Mouse (Mus musculus) midbrain, embryonic 15.5 days (tissue): ENCODE measurements at regions not wholly inside any gene's neighbourhood (a gene's known extent, or its start where the extent isn't known, plus 50 kb on each side); places are given as distances from the start of the nearest gene placed in this dataset.

Experiments
- ATAC-seq: fragments of 200-750 bp; cut with Nextera tagmentation; replicated peaks from 2 replicates; pipeline ENCODE4 v1.8.0; 2017; ENCODE audit warnings: moderate TSS enrichment
- H3K27ac ChIP-seq: fragments of 300-500 bp; sonication (generic); 2 replicates; pipeline ENCODE4 v1.5.1; 2015; ENCODE audit warnings: mild to moderate bottlenecking, inconsistent platforms
- H3K27me3 ChIP-seq: fragments of 300-500 bp; sonication (generic); replicated peaks from 2 replicates; pipeline ENCODE4 v1.6.1; 2015; ENCODE audit warnings: inconsistent platforms
- H3K36me3 ChIP-seq: fragments of 300-500 bp; sonication (generic); replicated peaks from 2 replicates; pipeline ENCODE4 v1.6.1; 2015; ENCODE audit warnings: inconsistent platforms
- H3K4me1 ChIP-seq: fragments of 300-500 bp; sonication (generic); 2 replicates; pipeline ENCODE4 v1.6.1; 2015; ENCODE audit warnings: inconsistent platforms
- H3K4me2 ChIP-seq: fragments of 300-500 bp; sonication (generic); 2 replicates; pipeline ENCODE4 v1.6.1; 2015; ENCODE audit warnings: inconsistent platforms, mild to moderate bottlenecking, moderate library complexity
- H3K4me3 ChIP-seq: fragments of 300-500 bp; sonication (generic); 2 replicates; pipeline ENCODE4 v1.5.1; 2015; ENCODE audit warnings: mild to moderate bottlenecking, inconsistent platforms
- H3K9ac ChIP-seq: fragments of 300-500 bp; sonication (generic); 2 replicates; pipeline ENCODE4 v1.6.1; 2015; ENCODE audit warnings: mild to moderate bottlenecking, inconsistent platforms
- H3K9me3 ChIP-seq: fragments of 300-500 bp; sonication (generic); 2 replicates; pipeline ENCODE4 v1.6.1; 2016; ENCODE audit warnings: inconsistent platforms
- WGBS: fragments of 180-500 bp; shearing (Covaris S2); methylation state at CpG from one replicate; pipeline ENCODE4 v1.1.7; 2015; ENCODE audit warnings: mixed read lengths; 5-methylcytosine and 5-hydroxymethylcytosine counted together

GRCm38 (mm10) chr15:59804394-59804793, 212.0 kb downstream of the 4933412E24Rik start:
- Histone ChIP-seq H3K9ac (no peak overlapping the region), H3K4me1 (no peaks in the 10 kb centered on the region), H3K4me3 (no peak overlapping the region), H3K9me3 (no peaks in the 10 kb centered on the region), H3K4me2 (no peak overlapping the region), H3K27ac (no peak overlapping the region), H3K27me3 (no peaks in the 10 kb centered on the region), H3K36me3 (no peaks in the 10 kb centered on the region)
- 85% methylated on average over 7 of the region's 7 CpGs for WGBS
- no peak for ATAC-seq

GRCm38 (mm10) chr15:59802276-59802675, 214.1 kb downstream of the 4933412E24Rik start:
- no peaks in the 10 kb centered on the region for H3K36me3 ChIP-seq
- 86% methylated on average over 7 of the region's 7 CpGs for WGBS
- no peak overlapping the region for H3K4me3 ChIP-seq
- no peaks in the 10 kb centered on the region for H3K4me1 ChIP-seq
- ATAC-seq: no peak
- H3K27ac ChIP-seq: no peak overlapping the region
- H3K9me3 ChIP-seq: no peaks in the 10 kb centered on the region
- no peak overlapping the region for H3K9ac ChIP-seq
- no peaks in the 10 kb centered on the region for H3K27me3 ChIP-seq
- no peak overlapping the region for H3K4me2 ChIP-seq

- Histone ChIP-seq H3K27ac (no peak overlapping the region), H3K27me3 (no peaks in the 10 kb centered on the region), H3K4me3 (no peak overlapping the region), H3K4me2 (no peak overlapping the region), H3K36me3 (no peaks in the 10 kb centered on the region), H3K9me3 (no peaks in the 10 kb centered on the region), H3K4me1 (no peaks in the 10 kb centered on the region), H3K9ac (no peak overlapping the region)
- ATAC-seq: no peak
- WGBS: 93% methylated on average over 3 of the region's 3 CpGs
These were observed 217.1 kb downstream of the 4933412E24Rik start for GRCm38 (mm10) chr15:59799124-59799815.

GRCm38 (mm10) chr15:59798486-59798885, 217.9 kb downstream of the 4933412E24Rik start:
- Histone ChIP-seq H3K27ac (no peak overlapping the region), H3K4me1 (no peaks in the 10 kb centered on the region), H3K36me3 (no peaks in the 10 kb centered on the region), H3K27me3 (no peaks in the 10 kb centered on the region), H3K4me2 (no peak overlapping the region), H3K9me3 (no peaks in the 10 kb centered on the region), H3K4me3 (no peak overlapping the region), H3K9ac (no peak overlapping the region)
- no peak for ATAC-seq

- no peaks in the 10 kb centered on the region for H3K36me3 ChIP-seq
- H3K4me2 ChIP-seq: no peak overlapping the region
- no peak overlapping the region for H3K9ac ChIP-seq
- no peak overlapping the region for H3K27ac ChIP-seq
- no peaks in the 10 kb centered on the region for H3K27me3 ChIP-seq
- ATAC-seq: no peak
- no peaks in the 10 kb centered on the region for H3K4me1 ChIP-seq
- no peak overlapping the region for H3K4me3 ChIP-seq
- H3K9me3 ChIP-seq: no peaks in the 10 kb centered on the region
- WGBS: 90% methylated on average over 5 of the region's 5 CpGs
These were observed 220.7 kb downstream of the 4933412E24Rik start for GRCm38 (mm10) chr15:59795717-59796116.

- no peaks in the 10 kb centered on the region for H3K27me3 ChIP-seq
- H3K9me3 ChIP-seq: no peaks in the 10 kb centered on the region
- H3K4me2 ChIP-seq: no peak overlapping the region
- no peak overlapping the region for H3K9ac ChIP-seq
- 91% methylated on average over 6 of the region's 6 CpGs for WGBS
- H3K36me3 ChIP-seq: no peaks in the 10 kb centered on the region
- H3K4me3 ChIP-seq: no peak overlapping the region
- no peaks in the 10 kb centered on the region for H3K4me1 ChIP-seq
- no peak overlapping the region for H3K27ac ChIP-seq
- ATAC-seq: no peak
These were observed 221.5 kb downstream of the 4933412E24Rik start for GRCm38 (mm10) chr15:59794871-59795270.

- no peak for ATAC-seq
- H3K9ac ChIP-seq: no peak overlapping the region
- WGBS: 80% methylated on average over 4 of the region's 4 CpGs
These were observed 229.5 kb downstream of the 4933412E24Rik start for GRCm38 (mm10) chr15:59786706-59787425.

GRCm38 (mm10) chr15:59785981-59786380, 230.4 kb downstream of the 4933412E24Rik start:
- no peak overlapping the region for H3K4me2 ChIP-seq
- H3K4me1 ChIP-seq: peaks cover 16% of the 10 kb centered on the region
- no peaks in the 10 kb centered on the region for H3K36me3 ChIP-seq
- H3K27me3 ChIP-seq: no peaks in the 10 kb centered on the region
- no peak overlapping the region for H3K27ac ChIP-seq
- no peak overlapping the region for H3K4me3 ChIP-seq
- WGBS: 91% methylated on average over 5 of the region's 5 CpGs
- no peak for ATAC-seq
- no peak overlapping the region for H3K9ac ChIP-seq
- H3K9me3 ChIP-seq: no peaks in the 10 kb centered on the region

More at GRCm38 (mm10) chr15:59786706-59787425, 229.5 kb downstream of the 4933412E24Rik start:
- Histone ChIP-seq H3K4me3 (no peak overlapping the region), H3K9me3 (no peaks in the 10 kb centered on the region), H3K27me3 (no peaks in the 10 kb centered on the region), H3K4me2 (no peak overlapping the region), H3K27ac (no peak overlapping the region), H3K36me3 (no peaks in the 10 kb centered on the region), H3K4me1 (peaks cover 16% of the 10 kb centered on the region)

- peak overlapping the region; percentile 42; the same call in 1 of the 2 replicates for H3K4me2 ChIP-seq
- H3K27ac ChIP-seq: no peak overlapping the region
- ATAC-seq: no peak
- no peaks in the 10 kb centered on the region for H3K36me3 ChIP-seq
- H3K9me3 ChIP-seq: no peaks in the 10 kb centered on the region
- H3K27me3 ChIP-seq: no peaks in the 10 kb centered on the region
- WGBS: 52% methylated on average over 8 of the region's 8 CpGs
- peaks cover 16% of the 10 kb centered on the region for H3K4me1 ChIP-seq
- H3K9ac ChIP-seq: no peak overlapping the region
- H3K4me3 ChIP-seq: no peak overlapping the region
These were observed 231.9 kb downstream of the 4933412E24Rik start for GRCm38 (mm10) chr15:59784556-59784929.

- H3K27me3 ChIP-seq: no peaks in the 10 kb centered on the region
- no peak overlapping the region for H3K9ac ChIP-seq
- ATAC-seq: peak; percentile 37
- H3K27ac ChIP-seq: no peak overlapping the region; the same call in 1 of the 2 replicates
- peaks cover 16% of the 10 kb centered on the region for H3K4me1 ChIP-seq
- H3K4me3 ChIP-seq: peak overlapping the region; percentile 18
- H3K4me2 ChIP-seq: peak overlapping the region; percentile 42
- no peaks in the 10 kb centered on the region for H3K9me3 ChIP-seq
- WGBS: 10% methylated on average over 22 of the region's 22 CpGs
- no peaks in the 10 kb centered on the region for H3K36me3 ChIP-seq
These were observed 232.4 kb downstream of the 4933412E24Rik start for GRCm38 (mm10) chr15:59783782-59784555.

- peak overlapping the region; percentile 18 for H3K4me3 ChIP-seq
- H3K9me3 ChIP-seq: no peaks in the 10 kb centered on the region
- no peaks in the 10 kb centered on the region for H3K27me3 ChIP-seq
- ATAC-seq: peak; percentile 58; the same call in 1 of the 2 replicates
- H3K27ac ChIP-seq: no peak overlapping the region
- H3K4me1 ChIP-seq: peaks cover 16% of the 10 kb centered on the region
- no peak overlapping the region for H3K9ac ChIP-seq
- peak overlapping the region; percentile 42 for H3K4me2 ChIP-seq
- 1% methylated on average over 6 of the region's 6 CpGs for WGBS
- H3K36me3 ChIP-seq: no peaks in the 10 kb centered on the region
These were observed 233.0 kb downstream of the 4933412E24Rik start for GRCm38 (mm10) chr15:59783393-59783781.

- no peaks in the 10 kb centered on the region for H3K36me3 ChIP-seq
- ATAC-seq: no peak
- WGBS: 86% methylated on average over 1 of the region's 1 CpGs
These were observed 235.9 kb downstream of the 4933412E24Rik start for GRCm38 (mm10) chr15:59780506-59780905.

More at GRCm38 (mm10) chr15:59780506-59780905, 235.9 kb downstream of the 4933412E24Rik start:
- no peak overlapping the region for H3K4me3 ChIP-seq
- no peak overlapping the region for H3K9ac ChIP-seq
- H3K4me1 ChIP-seq: peaks cover 16% of the 10 kb centered on the region
- H3K27me3 ChIP-seq: no peaks in the 10 kb centered on the region
- H3K4me2 ChIP-seq: no peak overlapping the region
- H3K9me3 ChIP-seq: no peaks in the 10 kb centered on the region
- H3K27ac ChIP-seq: no peak overlapping the region
